Mouse (Mus musculus): Measurements from ENCODE around the gene Spns3. TPM values are rescaled to one million over a fixed set of nuclear protein-coding genes. Genes with fewer than 3 reads are reported as not detected.

Spns3 gene
- total RNA-seq (2021), result not detected
- long read RNA-seq, experiment 1, result 0 reads
- long read RNA-seq, experiment 2, result 0 reads

DNA sequence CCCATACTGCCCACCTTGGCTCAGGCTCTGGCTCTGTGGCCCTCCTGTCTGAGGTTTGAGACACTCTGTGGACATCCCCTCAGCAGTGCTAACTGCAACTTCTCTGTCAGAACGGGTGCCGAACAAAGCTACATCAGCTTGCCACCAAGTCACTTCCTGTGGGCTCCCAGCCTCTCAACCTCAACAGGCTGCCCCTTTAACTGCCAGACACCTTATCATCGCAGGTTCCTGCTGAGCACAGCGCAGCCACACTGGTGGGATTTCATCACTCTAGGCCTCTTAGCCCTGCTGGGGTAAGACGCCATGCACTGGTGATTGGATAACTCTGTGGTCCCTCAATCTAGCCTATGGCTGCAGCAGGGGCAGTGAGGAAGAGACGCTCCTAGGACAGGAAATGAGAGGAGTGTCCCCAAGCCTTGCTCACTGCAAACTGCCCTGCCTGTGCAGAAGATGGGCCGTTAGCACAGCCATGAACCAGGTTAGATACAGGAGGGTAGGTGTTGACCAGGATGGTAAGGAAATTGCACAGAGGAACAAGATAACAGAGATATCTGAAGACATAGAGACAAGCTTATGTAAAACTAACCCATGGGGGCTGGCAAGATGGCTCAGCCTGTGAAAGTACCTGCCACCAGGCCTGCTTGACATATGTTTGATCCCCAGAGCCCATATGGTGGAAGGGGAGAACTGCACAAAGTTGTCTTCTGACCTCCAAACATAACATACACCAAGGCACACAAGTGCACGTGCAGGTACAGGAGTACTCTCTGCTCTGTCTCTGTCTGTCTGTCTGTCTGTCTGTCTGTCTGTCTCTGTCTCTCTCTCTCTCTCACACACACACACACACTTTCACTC lies at the start of gene Spns3:
Gene Spns3, minus strand, starts transcription at position 373 of the 855 bp plus-strand sequence.
- no peak for DNase-seq

DNA sequence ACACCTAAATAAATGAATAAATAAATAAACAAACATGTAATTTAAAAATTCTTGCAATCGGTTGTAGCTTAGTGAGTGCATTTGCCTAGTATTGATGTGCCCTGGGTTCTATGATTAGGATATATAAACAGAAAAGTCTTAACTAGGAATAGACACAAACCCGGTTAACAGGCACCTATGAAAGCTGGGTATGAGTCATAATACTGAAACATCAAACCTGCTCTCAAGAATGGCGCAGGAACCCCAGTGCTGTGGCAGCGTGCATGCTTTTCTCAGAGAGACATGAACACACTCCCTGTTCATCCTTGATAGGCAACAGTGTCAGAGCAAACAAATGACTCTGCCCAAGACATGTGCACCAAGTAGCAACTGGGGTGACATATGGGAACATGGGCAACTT lies 47.5 kb upstream of the Spns3 start:
- no peak for DNase-seq

DNA sequence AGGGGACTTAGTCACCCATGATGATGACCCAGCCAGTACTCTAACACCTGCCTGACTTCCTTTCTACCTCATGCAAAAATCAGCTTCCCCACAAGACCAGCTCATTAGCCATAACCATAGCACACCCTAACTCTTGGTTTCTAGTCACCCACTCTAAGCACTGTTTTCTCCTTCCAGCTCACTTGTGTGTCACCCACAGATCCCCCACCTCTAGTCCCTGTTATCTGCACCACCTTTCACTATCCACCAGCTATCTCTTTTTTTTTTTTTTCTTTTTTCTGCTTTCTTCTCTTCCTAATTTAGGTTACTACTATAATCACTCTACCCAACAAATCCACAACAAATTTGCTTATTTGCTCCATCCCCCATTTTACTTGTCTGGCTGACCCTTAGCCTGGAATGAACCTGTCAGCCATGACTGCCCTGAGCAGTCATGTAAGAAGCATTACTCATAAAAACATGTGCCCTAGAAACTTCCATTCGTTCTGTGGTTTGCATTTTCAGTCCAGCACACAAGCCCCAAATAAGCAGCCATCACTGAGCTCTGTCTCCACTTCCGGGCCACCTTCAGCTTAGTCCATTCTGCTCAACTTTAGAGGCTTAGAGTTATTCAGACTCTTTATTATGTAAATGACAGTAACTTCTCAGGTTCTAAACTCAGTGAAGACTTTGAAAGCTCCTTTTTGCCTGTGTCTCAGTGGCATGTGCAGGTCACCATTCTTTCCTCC lies 44.9 kb upstream of the Spns3 start:
- no peak for DNase-seq

DNA sequence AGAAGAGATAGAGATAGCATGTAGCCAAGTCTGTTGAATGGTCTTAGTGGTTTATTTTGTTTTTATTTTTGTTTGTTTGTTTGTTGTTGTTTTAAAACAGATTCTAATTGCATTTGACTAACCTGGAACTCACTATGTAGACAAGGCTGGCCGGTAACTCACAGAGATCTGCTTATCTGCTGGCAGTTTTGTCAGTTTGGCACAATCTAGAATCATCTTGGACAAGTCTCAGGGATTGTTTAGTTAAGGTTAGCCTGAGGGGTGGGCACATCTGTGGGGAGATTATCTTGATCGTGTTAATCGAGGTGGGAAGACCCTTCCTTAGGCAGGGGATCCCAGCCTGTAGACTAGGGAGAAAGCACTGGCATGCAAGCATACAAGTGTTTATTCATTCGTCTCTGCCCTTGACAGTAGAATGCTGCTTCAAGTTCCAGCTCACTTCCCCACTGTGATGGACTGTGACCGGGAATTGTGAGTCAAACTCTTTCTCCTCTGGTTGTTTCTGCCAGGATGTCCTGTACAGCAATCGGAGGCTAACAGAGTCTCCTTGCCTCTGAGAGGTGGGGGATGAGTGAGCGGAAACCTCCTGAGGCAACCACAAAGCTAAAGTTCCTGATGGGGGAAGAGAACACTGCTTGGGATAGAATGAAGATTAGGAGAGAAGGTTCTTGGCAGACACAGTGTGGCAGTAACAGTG lies 37.4 kb upstream of the Spns3 start:
- no peak for DNase-seq

DNA sequence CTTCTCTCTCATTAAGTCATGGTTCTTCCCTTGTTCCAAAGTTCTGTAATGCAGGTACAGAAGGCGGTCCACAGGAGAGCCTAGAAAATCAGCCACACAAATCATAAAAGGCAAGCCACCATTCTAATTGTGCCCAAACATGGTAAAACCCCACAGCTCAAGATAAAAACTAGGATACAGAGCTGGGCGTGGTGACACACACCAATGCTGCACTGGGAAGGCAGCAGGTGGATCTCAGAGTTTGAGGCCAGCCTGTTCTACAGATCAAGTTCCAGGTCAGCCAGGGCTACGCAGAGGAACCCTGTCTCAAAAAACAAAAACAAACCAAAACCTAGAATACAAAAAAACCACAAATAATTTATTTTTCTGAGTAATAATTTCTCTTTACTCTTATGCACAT lies 36.3 kb upstream of the Spns3 start:
- DNase-seq, result no peak

DNA sequence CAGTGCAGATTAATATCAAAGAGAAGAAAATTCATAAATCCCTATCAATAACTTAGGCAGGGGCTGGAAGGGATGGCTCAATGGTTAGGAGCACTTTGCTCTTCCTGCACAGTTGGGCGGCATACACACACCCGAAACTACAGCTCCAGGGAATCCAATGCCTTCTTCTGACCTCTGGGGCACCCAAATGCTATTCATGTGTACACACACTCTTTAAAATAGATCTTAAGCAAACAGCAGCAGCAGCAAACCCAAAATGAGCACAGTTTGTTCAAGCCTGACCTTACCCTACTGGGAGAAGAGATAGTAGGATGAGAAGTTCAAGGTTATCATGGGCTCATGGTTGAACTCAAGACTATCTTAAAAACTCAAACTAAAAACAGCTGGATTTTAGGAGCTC lies 32.8 kb upstream of the Spns3 start:
- no peak for DNase-seq

DNA sequence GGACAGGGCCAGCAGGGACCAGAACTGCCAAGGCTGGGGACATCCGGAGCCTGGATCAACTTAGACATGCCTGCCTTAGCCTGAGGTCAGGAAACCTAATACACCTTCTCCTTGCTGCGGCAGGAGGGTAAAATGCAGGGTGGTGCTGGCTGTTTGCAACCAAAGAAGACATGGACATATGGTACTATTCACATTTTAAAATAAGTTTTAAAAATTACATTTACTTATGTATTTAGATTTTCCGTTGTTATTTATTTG lies 32.1 kb upstream of the Spns3 start:
- DNase-seq, result no peak

DNA sequence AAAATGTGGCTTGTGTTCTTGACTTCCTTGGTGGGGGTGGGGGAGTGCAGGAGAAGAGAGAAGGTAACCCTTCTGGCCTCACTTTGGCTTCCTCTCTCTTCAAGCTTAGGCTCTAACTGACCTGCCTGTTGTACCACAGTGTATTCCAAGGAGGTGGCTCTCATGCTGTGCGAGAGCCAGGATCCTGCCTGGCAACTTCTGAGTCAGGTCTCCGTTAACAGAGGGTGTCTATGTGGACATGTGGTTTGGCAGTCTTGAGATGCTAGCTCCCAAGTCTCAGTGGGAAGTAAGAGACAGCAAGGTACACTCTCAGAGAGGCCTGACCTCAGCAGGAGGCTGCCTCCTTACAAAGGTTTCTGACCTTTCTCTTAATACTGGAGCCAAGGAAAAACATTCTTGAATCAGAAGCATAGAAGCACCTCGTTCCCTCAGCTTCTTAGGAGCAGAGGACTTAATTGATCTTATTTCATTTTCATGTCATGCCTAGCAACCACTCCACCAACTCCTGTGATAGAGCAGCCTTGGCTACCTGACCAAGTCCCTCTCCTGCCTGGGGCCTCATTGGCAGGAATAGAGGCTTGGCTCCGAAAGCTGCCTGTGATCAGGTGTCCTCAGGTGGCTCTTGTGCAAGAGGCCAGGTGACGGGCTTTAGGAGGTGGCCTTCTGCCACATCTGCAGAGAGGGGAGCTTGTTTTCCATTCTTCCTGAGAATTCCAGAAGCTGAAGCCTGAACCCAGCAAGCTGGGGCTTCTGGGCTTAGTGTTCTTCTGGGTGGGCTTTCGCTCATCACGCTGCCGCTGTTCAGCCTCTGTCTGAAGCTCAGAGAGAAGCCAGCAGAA lies 31.5 kb upstream of the Spns3 start:
- no peak for DNase-seq

DNA sequence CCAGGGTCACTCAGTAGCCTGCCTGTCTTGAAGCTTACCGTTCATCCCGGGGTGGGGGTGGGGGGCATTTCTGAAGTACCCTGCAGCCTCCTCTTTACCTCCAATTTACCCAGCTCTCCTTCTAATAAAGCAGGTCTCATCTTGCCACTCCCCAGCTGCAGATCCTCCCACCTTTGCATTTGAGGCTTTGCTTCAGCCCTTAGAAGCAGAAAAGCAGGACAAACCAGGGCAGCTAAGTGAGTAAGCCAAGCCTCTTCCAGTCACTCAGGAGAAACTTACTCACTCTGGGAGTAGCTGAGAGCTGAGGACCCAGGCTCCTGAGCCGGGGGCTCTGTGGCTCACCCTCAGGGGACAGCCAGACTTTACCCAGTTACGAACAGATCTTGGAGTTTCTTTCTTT lies 28.2 kb upstream of the Spns3 start:
- no peak for DNase-seq

DNA sequence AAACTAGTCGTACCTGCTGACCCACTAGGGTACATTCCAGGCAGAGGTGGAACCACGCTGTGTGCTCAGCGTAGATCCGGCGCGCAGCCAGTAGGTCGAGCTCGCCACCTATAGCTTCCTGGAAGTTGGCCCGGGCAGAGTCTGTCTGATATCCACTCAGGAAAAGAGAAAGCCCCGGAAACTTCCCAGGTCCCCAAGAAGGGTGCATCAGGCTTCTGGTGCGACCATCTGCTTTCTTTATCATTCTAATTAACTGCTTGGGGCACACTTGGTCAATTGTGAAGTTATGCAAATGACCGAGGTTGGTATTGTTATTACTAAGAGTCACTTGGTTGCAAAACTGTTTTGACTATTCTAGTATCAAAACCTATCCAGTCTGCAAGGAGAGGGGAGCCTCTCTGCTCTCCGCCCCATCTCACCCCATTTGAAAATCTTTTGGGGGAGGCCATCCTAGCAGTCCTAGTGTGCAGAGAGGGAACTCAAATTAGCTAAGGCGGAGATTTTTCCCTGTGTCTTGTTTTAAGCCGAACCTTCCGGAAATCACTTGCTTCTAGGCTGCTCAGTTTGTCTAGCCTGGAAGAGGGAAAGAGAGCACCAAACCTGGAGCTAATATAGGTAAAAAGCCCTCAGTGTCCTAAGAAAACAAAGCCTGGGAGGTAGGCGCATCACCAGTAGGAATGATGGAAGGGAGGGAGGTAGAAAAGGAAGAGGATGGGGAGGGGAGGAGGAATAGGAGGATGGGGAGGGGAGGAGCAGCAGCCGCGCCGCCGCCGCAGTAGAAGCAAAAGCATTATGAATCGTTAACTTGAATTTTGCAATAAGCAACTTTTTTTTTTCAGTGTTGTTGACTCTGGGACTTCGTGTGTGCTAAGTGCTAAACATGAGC lies 26.4 kb upstream of the Spns3 start:
- DNase-seq, result peak in 1 of 2 experiments; percentile 43

DNA sequence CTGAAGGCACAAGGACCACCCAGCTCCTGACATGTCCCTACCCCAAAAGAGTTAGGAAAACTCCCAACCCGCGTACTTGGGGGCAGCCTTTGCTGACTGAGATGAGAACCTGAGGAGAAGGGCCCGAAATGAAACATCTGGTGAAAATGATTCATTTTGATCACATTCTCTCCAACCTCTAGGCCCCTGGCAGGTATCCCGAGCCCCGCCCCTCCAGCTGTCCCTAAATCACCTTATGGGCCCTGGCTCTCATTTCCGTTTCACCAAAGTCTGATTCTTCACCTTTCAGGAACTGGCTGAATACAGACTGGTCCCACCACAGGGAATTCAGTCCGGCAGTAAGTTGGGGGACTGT lies 25.8 kb upstream of the Spns3 start:
- no peak for DNase-seq

DNA sequence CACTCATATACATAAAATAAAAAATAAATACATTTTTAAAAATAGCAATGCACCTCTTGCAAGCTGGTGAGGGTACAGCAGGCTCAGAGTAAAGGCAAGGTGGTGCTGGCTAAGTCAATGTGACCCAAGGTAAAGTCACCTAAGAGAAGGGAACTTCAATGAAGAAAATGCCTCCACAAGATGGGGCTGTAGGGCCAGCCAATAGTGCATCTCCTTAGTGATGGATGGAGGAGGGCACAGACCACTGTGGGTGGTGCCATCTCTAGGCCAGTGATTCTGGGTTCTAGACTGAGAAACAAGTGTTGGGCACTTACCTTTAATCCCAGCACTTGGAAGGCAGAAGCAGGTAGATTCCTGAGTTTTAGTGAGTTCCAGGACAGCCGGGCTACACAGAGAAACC lies 23.5 kb upstream of the Spns3 start:
- peak in 1 of 2 experiments; percentile 43 for DNase-seq

DNA sequence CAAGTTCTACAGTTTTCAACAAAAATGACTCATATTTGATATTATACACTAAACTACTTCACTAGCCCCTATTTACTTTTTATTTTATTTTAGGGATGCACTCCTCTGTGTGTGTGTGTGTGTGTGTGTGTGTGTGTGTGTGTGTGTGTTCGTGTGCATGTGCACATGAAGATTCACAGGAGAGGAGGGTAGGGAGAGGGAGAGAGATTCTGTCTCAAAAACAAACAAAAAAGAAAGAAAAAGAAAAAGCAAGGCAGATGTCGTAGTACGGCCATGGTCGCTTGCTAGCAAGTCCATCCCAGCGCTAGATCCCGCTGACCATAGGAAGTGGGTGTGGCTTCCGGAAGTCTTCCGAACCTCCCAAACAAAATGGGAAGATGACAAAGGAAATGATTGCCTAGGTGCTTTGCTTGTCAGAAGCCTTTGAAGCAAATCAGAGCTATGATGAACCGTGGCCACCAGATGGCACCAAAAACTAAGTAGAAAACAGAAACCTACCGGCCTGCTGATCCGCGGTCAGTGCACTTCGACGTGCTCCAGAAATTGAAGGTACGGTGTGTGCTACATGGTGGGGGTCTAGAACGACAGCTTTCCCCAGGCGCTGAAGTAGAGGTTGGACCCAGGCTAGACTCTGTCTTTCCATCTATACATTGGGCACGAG lies 20.1 kb upstream of the Spns3 start:
- peak; percentile 83 to 93 for DNase-seq

DNA sequence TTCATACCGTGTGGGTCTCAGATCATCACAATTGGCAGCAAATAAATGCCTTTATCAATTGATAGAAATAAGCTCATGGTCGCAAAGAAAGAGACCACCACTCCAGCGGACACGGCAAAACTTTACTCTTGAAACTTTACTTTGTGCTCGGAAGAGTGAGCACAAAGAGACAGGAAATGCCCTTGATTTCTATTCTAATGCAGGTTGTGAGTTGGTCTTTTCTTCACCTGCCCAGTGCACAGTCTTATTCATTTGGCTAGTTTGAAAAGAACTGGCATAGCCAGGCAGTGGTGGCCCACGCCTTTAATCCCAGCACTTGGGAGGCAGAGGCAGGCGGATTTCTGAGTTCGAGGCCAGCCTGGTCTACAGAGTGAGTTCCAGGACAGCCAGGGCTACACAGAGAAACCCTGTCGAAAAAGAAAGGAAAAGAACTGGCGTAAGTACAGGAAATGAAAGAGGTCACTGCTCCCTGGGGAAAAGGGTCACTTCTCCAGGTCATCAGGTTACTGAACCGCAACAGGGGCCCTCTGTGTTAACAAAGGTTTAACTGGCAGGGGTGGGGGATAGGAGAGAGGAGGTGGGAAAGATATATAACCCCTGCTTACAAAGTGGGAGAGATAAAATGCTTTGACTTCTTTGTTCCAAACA lies 19.5 kb upstream of the Spns3 start:
- no peak for DNase-seq

DNA sequence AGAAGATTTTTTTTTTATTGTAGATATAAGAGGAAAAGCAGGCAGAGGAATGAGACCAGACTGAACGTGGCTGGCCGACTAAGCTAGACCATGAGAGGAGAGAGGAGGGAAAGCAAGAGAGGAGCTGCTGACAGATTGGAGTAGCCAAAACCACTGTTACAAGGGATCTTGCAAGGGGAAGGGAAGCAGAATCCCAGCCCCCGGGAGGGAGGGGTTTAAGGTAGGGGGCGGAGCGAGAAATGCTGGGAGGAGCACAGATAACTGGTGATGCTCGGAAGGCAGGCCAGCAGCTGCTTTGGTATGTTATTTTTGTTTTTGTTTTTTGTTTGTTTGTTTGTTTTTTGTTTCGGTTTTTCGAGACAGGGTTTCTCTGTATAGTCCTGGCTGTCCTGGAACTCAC lies 18.7 kb upstream of the Spns3 start:
- peak; percentile 21 to 48 for DNase-seq

DNA sequence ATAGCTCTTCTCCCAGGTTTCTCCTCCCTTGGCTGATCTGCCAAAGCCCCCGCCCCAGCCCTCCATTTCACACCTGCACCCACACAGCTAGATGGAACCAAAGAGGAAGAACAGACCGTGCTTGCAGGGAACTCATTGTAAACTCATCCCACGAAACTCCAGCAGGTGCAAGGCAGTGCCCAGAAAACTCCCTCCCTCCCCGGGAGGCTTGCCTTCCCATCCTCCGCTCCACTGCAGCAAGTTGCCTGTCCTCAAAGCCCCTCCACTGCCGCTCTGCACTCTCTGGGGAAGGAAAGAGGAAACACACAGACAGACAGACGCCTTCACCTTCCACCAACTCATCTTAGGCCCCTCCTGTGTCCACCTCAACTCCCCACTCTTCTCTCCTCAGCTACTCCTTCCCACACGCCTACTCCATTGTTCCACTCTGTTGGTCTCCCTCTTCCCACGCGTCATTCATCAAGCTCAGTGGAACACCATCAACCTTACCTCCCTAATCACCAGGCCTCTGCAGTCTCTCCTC lies 16.6 kb upstream of the Spns3 start:
- no peak for DNase-seq

DNA sequence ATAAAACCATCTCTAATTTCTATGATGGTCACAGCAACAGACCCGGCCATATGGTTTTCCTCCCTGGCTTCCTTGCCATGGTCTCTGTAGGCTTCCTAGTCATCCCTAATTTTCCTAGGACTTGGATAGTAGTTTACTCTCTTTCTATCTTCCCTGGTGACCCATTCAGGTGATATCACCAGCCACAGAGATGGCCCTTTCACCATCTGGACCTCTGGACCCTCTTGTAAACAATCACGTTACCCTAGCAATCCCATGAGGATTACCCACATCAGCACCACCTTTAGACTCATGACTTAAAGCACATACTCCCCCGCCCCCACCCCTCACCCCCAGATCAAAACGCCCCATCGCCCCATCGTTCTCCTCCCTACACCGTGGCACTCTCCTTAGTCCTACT lies 16.0 kb upstream of the Spns3 start:
- DNase-seq, result no peak

DNA sequence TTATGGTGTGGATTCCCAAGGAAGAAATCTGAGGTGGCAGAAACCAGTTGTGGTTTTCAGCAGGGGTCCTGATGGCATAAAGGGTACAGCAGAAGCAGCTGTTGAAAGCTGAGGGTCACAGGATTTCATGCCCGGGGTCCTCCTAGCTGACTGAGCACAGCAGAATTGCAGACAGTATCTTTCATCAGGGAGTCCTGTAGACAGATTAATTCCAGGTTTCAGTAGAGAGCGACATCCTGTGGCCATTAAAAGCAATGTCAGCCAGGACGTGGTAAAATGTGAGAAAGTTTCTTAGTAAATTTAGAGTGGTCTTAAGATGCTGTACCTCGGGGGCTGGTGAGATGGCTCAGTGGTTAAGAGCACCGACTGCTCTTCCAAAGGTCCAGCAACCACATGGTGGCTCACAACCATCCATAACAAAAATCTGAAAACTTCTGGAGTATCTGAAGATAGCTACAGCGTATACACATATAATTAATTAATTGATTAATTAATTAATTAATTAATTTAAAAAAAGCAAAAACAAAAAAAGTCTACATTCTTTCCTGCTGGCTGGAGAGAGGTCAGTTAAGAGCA lies 14.0 kb upstream of the Spns3 start:
- peak; percentile 35 to 67 for DNase-seq

DNA sequence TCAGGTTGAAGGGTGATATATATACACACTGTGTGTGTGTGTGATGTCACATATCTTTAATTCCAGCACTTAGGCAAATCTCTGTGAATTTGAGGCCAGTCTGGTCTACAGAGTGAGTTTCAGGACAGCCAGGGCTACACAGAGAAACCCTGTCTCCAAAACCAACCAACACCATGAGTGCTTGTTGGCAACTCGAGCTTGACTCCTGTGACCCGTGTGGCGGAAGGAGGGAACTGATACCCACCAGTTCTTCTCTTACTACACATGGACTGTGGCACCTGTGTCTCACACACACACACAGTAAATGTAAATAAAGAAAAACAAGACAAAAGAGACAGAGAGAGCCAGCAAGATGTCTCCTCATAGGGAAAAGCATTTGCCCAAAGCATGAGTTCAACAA lies 10.4 kb upstream of the Spns3 start:
- DNase-seq, result no peak

DNA sequence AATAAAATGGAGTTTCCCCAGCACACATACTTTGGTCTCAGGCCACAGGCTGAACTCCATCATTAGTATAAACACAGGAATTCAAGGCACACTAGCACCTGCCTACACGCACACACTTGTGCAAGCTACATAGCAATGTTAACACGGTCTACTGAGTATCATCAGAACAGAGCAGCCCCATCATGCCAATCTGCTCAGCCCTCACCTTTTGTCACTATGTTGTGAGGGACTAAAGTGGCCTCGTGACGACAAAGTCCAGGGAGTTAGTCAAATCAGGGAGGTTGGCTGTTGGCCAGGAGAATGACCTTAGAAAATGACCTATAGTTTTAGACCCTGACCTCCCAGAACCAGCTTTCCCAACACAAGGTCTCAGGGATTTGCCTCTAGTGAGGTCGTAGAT lies 7.8 kb upstream of the Spns3 start:
- no peak for DNase-seq
